Mouse (Mus musculus): ENCODE data around the gene Rabl6. TPM values are rescaled to one million over a fixed set of nuclear protein-coding genes. Genes with fewer than 3 reads are reported as not detected.

Rabl6 gene
- polyA plus RNA-seq, 1 experiment from 2014 or later = 40.0 TPM

- no peaks in the 10 kb centered on the region for H3K9me3 ChIP-seq (replicated peaks; ENCODE audit: control insufficient read depth, low read length)
- 78% methylated on average over 3 of the region's 3 CpGs for WGBS (ENCODE audit: insufficient replicate concordance)
- no peak overlapping the region for H3K9ac ChIP-seq (ENCODE audit: low read depth, low read length)
- no peak overlapping the region for H3K27ac ChIP-seq (ENCODE audit: low read depth, low read length)
- H3K4me2 ChIP-seq = no peak overlapping the region
- no peaks in the 10 kb centered on the region for H3K27me3 ChIP-seq (ENCODE audit: control insufficient read depth, insufficient read depth, low read length)
- no peaks in the 10 kb centered on the region for H3K36me3 ChIP-seq (ENCODE audit: control insufficient read depth, insufficient read depth, low read length)
- H3K4me1 ChIP-seq (ENCODE audit: control insufficient read depth, insufficient read depth, low read length) = no peaks in the 10 kb centered on the region
- no peak overlapping the region for H3K4me3 ChIP-seq (ENCODE audit: low read depth, low read length)
- no peak for ATAC-seq (replicated peaks; ENCODE audit: insufficient number of reproducible peaks, low FRiP score, low TSS enrichment)
Observed at GRCm38 (mm10) chr2:25633616-25634015, 25.3 kb upstream of the Rabl6 start.

DNA sequence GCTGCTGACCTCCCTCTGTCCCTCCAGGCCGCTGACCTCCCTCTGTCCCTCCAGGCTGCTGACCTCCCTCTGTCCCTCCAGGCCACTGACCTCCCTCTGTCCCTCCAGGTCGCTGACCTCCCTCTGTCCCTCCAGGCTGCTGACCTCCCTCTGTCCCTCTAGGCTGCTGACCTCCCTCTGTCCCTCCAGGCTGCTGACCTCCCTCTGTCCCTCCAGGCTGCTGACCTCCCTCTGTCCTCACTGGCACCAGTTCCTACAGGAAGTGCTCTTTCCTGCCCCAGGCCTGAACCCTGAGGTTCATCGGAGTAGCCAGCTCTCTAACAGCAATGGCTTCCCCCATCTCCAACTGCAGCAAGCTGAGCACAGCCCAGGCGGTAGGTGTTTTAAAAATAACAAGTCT, 20.4 kb upstream of the Rabl6 start:
- WGBS (ENCODE audit: insufficient replicate concordance) = 37% methylated on average over 4 of the region's 4 CpGs
- no peak for ATAC-seq (replicated peaks; ENCODE audit: insufficient number of reproducible peaks, low FRiP score, low TSS enrichment)
- no peak overlapping the region for H3K4me3 ChIP-seq (ENCODE audit: low read depth, low read length)
- H3K4me1 ChIP-seq (ENCODE audit: control insufficient read depth, insufficient read depth, low read length) = no peaks in the 10 kb centered on the region
- no peaks in the 10 kb centered on the region for H3K9me3 ChIP-seq (replicated peaks; ENCODE audit: control insufficient read depth, low read length)
- H3K9ac ChIP-seq (ENCODE audit: low read depth, low read length) = no peak overlapping the region
- H3K4me2 ChIP-seq = no peak overlapping the region
- no peaks in the 10 kb centered on the region for H3K27me3 ChIP-seq (ENCODE audit: control insufficient read depth, insufficient read depth, low read length)
- H3K27ac ChIP-seq (ENCODE audit: low read depth, low read length) = no peak overlapping the region
- no peaks in the 10 kb centered on the region for H3K36me3 ChIP-seq (ENCODE audit: control insufficient read depth, insufficient read depth, low read length)

GRCm38 (mm10) chr2:25627811-25628210, 19.5 kb upstream of the Rabl6 start, which contains the start of gene Fcna:
Fcna (minus strand) TSS chr2:25628030.
- Histone ChIP-seq H3K27ac (ENCODE audit: low read depth, low read length) (no peak within 1 kb of the TSS), H3K4me3 (ENCODE audit: low read depth, low read length) (no peak within 1 kb of the TSS), H3K4me1 (ENCODE audit: control insufficient read depth, insufficient read depth, low read length) (no peaks in the 10 kb centered on the region), H3K9ac (ENCODE audit: low read depth, low read length) (no peak within 1 kb of the TSS), H3K36me3 (ENCODE audit: control insufficient read depth, insufficient read depth, low read length) (no peaks in the 10 kb centered on the region), H3K9me3 (replicated peaks; ENCODE audit: control insufficient read depth, low read length) (no peaks in the 10 kb centered on the region), H3K27me3 (ENCODE audit: control insufficient read depth, insufficient read depth, low read length) (no peaks in the 10 kb centered on the region), H3K4me2 (no peak within 1 kb of the TSS)
- WGBS (ENCODE audit: insufficient replicate concordance) = 66% methylated on average over 6 of the region's 6 CpGs
- ATAC-seq (replicated peaks; ENCODE audit: insufficient number of reproducible peaks, low FRiP score, low TSS enrichment) = no peak

DNA sequence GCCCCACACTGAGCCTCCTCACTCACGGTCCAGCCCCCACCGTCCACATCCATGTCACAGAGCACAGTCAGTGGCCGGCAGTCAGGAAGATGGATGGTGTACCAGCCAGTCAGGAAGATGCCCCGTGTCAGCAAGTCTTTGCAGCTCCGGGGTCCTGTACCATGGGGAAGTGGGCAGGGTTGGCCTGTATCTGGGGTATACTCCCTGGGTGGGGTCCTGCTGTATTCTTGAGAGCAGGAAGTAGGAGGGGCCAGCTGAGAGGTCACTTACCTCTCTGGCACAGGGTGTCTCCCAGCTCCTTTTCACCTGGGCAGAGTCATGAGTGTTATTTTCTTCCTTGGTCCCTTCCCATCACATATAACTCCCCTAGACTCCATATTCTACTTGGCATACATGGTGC, 17.7 kb upstream of the Rabl6 start:
- H3K4me3 ChIP-seq (ENCODE audit: low read depth, low read length) = no peak overlapping the region
- H3K9ac ChIP-seq (ENCODE audit: low read depth, low read length) = no peak overlapping the region
- ATAC-seq (replicated peaks; ENCODE audit: insufficient number of reproducible peaks, low FRiP score, low TSS enrichment) = no peak
- H3K9me3 ChIP-seq (replicated peaks; ENCODE audit: control insufficient read depth, low read length) = no peaks in the 10 kb centered on the region
- 48% methylated on average over 5 of the region's 5 CpGs for WGBS (ENCODE audit: insufficient replicate concordance)
- no peaks in the 10 kb centered on the region for H3K27me3 ChIP-seq (ENCODE audit: control insufficient read depth, insufficient read depth, low read length)
- H3K4me1 ChIP-seq (ENCODE audit: control insufficient read depth, insufficient read depth, low read length) = peaks cover 3% of the 10 kb centered on the region; the same call in 1 of the 2 replicates
- no peak overlapping the region for H3K27ac ChIP-seq (ENCODE audit: low read depth, low read length)
- no peaks in the 10 kb centered on the region for H3K36me3 ChIP-seq (ENCODE audit: control insufficient read depth, insufficient read depth, low read length)
- no peak overlapping the region for H3K4me2 ChIP-seq

GRCm38 (mm10) chr2:25621229-25622200, 13.2 kb upstream of the Rabl6 start, which contains the start of gene Tmem141:
Tmem141 (minus strand) TSS chr2:25622005.
- ATAC-seq (replicated peaks; ENCODE audit: insufficient number of reproducible peaks, low FRiP score, low TSS enrichment) = peak; percentile 84
- Histone ChIP-seq H3K9ac (ENCODE audit: low read depth, low read length) (peak within 1 kb of the TSS; percentile 76), H3K9me3 (replicated peaks; ENCODE audit: control insufficient read depth, low read length) (no peaks in the 10 kb centered on the region), H3K4me1 (ENCODE audit: control insufficient read depth, insufficient read depth, low read length) (peaks cover 3% of the 10 kb centered on the region), H3K4me2 (peak within 1 kb of the TSS; percentile 88), H3K27ac (ENCODE audit: low read depth, low read length) (no peak within 1 kb of the TSS), H3K4me3 (ENCODE audit: low read depth, low read length) (peak within 1 kb of the TSS; percentile 50), H3K27me3 (ENCODE audit: control insufficient read depth, insufficient read depth, low read length) (peaks cover 28% of the 10 kb centered on the region), H3K36me3 (ENCODE audit: control insufficient read depth, insufficient read depth, low read length) (no peaks in the 10 kb centered on the region)
- WGBS (ENCODE audit: insufficient replicate concordance) = 7% methylated on average over 34 of the region's 34 CpGs

DNA sequence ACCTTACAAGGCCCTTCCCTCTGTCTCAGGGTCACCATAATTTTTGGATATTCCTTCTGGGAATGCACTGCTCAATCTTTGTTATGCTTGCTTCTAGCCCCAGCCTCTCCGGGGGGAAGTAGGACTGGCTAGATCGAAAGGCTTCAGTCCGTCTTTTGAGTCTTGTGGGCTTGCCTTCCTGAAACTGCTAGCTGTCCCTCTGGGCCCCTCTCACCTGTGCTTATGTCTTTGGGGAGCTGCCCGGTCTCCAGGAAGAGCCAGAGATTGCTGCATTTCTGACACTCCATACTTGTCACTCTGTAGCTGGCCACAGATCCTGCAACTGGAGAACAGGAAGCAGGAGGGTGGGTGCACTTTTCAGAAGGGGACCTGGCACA, 12.5 kb upstream of the Rabl6 start:
- no peak for ATAC-seq (replicated peaks; ENCODE audit: insufficient number of reproducible peaks, low FRiP score, low TSS enrichment)
- peaks cover 7% of the 10 kb centered on the region for H3K4me1 ChIP-seq (ENCODE audit: control insufficient read depth, insufficient read depth, low read length)
- H3K27me3 ChIP-seq (ENCODE audit: control insufficient read depth, insufficient read depth, low read length) = peaks cover 34% of the 10 kb centered on the region
- H3K36me3 ChIP-seq (ENCODE audit: control insufficient read depth, insufficient read depth, low read length) = no peaks in the 10 kb centered on the region
- no peaks in the 10 kb centered on the region for H3K9me3 ChIP-seq (replicated peaks; ENCODE audit: control insufficient read depth, low read length)
- H3K4me2 ChIP-seq = no peak overlapping the region
- H3K9ac ChIP-seq (ENCODE audit: low read depth, low read length) = no peak overlapping the region
- H3K27ac ChIP-seq (ENCODE audit: low read depth, low read length) = no peak overlapping the region
- 86% methylated on average over 4 of the region's 4 CpGs for WGBS (ENCODE audit: insufficient replicate concordance)
- no peak overlapping the region for H3K4me3 ChIP-seq (ENCODE audit: low read depth, low read length)

DNA sequence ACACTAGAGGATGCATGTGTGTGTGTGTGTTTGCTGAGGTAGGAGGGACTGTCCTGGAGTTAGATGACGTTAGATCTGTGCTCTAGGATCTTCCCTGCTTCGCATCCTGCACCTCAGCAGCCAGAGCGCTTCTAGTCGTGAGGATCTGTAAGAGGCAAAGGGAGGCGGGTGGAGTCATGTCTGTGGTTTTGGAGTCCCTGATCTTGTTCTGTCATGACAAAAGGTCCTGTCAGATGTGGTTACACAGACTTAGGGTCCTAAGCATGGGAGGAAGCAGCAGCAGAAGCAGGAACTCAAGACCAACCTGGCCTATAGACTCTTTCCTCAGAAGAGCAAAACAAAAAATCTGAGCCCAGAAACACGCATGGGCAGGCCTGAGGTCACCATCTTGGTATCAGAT, 12.1 kb upstream of the Rabl6 start:
- peaks cover 7% of the 10 kb centered on the region for H3K4me1 ChIP-seq (ENCODE audit: control insufficient read depth, insufficient read depth, low read length)
- no peak for ATAC-seq (replicated peaks; ENCODE audit: insufficient number of reproducible peaks, low FRiP score, low TSS enrichment)
- WGBS (ENCODE audit: insufficient replicate concordance) = 81% methylated on average over 6 of the region's 6 CpGs
- H3K4me3 ChIP-seq (ENCODE audit: low read depth, low read length) = no peak overlapping the region
- H3K36me3 ChIP-seq (ENCODE audit: control insufficient read depth, insufficient read depth, low read length) = no peaks in the 10 kb centered on the region
- H3K9me3 ChIP-seq (replicated peaks; ENCODE audit: control insufficient read depth, low read length) = no peaks in the 10 kb centered on the region
- H3K27ac ChIP-seq (ENCODE audit: low read depth, low read length) = no peak overlapping the region
- no peak overlapping the region for H3K9ac ChIP-seq (ENCODE audit: low read depth, low read length)
- H3K27me3 ChIP-seq (ENCODE audit: control insufficient read depth, insufficient read depth, low read length) = peaks cover 39% of the 10 kb centered on the region
- no peak overlapping the region for H3K4me2 ChIP-seq

DNA sequence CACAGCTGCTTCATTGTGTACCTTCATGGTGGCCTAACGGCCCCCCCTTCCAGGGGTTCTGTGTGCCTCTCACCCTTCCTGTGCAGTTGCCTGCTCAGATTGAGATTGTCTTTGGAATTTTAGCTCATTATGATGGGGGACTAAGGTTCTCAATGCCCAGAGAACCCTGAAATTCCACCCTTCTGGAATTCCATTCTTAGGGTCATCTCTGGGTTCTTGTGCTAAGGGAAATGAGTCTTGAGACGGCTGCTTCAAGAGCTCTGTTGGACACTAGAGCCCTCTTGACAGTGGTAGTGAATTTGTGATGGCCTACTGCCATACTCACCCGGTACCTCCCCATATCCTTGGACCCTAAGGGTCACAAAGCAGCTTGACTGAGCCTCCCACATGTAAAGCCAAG, 9.3 kb upstream of the Rabl6 start, which contains the start of gene Ccdc183:
Gene Ccdc183, minus strand, starts transcription at position 101 of the 400 bp plus-strand sequence.
- no peaks in the 10 kb centered on the region for H3K9me3 ChIP-seq (replicated peaks; ENCODE audit: control insufficient read depth, low read length)
- no peaks in the 10 kb centered on the region for H3K36me3 ChIP-seq (ENCODE audit: control insufficient read depth, insufficient read depth, low read length)
- ATAC-seq (replicated peaks; ENCODE audit: insufficient number of reproducible peaks, low FRiP score, low TSS enrichment) = no peak
- H3K27me3 ChIP-seq (ENCODE audit: control insufficient read depth, insufficient read depth, low read length) = peaks cover 63% of the 10 kb centered on the region
- WGBS (ENCODE audit: insufficient replicate concordance) = 67% methylated on average over 3 of the region's 3 CpGs
- no peak within 1 kb of the TSS for H3K9ac ChIP-seq (ENCODE audit: low read depth, low read length)
- peaks cover 7% of the 10 kb centered on the region for H3K4me1 ChIP-seq (ENCODE audit: control insufficient read depth, insufficient read depth, low read length)
- 0 out of 2 replicates have a peak within 1 kb of the TSS, but pooled peaks have one; percentile 17 for H3K4me3 ChIP-seq (ENCODE audit: low read depth, low read length)
- H3K4me2 ChIP-seq = peak within 1 kb of the TSS; percentile 6; the same call in 1 of the 2 replicates
- H3K27ac ChIP-seq (ENCODE audit: low read depth, low read length) = no peak within 1 kb of the TSS

Measured in heart, embryonic 11.5 days (tissue).